Mouse (Mus musculus) urinary bladder, postnatal 0 days (tissue): ENCODE results near the gene Slc35b3. TPM values are rescaled to one million over a fixed set of nuclear protein-coding genes. Genes with fewer than 3 reads are reported as not detected.

Source experiments
- polyA plus RNA-seq: library from polyadenylated mRNA; unstranded; fragments of >200 nt; fragmentation: Nextera tagmentation; extraction: Ambion mirVana; gene quantifications from 2 replicates; pipeline ENCODE4 v1.2.1, GENCODE M21; 2015

Slc35b3 gene
- 22.2 and 22.9 TPM in 2 replicates for polyA plus RNA-seq

DNA sequence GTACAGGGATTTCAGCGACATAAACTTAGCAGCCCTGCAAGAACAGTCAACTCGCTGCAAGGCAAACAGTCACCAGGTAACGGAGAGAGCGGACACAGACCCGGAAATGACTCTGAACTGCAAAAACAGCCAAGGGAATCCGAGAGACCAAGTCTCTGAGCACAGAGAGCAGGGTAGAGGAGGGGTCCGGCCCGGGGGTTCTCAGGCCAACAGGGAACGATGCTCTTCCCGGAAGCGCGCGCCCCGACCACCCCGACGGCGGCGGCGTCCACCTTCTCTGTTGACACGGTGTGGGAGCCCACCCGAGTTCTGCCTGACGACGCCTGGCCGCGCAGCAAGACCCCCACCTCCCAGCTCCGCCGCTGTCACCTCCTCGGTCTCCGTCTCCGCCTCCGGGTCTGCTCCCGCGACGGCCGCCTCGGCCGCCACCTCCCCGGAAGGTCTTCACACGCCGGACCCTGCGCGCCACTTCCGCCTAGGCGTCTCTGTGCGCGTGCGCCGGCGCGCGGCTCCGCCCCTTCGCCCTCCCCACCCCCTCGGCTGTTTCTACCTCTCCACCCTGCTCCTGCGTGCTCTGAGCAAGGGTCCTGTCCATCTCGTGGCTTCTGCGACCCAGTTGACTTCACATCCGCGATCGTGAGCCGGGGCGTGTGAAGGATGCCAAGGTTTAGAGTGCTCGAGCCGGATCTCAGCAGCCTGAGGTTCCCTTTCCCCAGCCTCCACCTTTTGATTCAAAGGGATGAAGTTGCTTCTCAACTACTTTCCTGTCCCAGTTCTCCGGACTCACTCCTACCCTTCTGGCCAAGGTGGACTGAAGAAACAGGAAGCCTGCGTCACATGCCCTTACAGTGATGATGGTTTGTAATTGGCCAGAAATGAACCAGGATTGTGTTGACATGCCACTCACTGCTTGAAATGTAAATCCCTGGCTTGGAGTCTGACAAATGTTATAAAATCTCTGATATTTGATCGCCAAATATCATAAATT is at the start of gene Slc35b3:
TSS of gene Slc35b3 (minus strand) at position 813 of the 988 bp plus-strand sequence.

